Mouse (Mus musculus) adrenal gland (tissue): ENCODE measurements at regions not wholly inside any gene's neighbourhood (a gene's known extent, or its start where the extent isn't known, plus 50 kb on each side); places are given as distances from the start of the nearest gene placed in this dataset.
"Not testable (repeated sequence)": the region's sequence is repeated elsewhere in the genome, so short reads cannot be mapped to it uniquely, and the experiment has no call there.

ENCODE experiments used
- intact Hi-C: fragments of 180-260 bp; cut with DNase I; formaldehyde crosslinking; loops from one replicate; pipeline ENCODE4 v1.15.1; 2025

DNA sequence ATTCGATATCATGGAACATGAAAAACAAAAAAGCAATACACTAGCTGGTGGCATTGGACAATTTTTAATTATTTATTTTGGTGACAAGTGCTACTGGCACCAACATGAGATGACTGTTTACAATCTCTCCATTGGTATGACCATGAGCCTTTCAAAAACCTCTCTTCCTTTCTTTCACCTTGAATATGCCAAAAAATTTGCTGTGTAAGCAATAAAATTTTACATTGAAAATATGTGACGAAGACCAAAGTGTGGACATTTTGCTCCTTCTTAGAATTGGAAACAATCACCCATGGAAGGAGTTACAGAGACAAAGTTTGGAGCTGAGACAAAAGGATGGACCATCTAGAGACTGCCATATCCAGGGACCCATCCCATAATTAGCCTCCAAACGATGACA is 83.4 kb upstream of the Gm49339 start:
- intact Hi-C loops, result not testable (repeated sequence)

DNA sequence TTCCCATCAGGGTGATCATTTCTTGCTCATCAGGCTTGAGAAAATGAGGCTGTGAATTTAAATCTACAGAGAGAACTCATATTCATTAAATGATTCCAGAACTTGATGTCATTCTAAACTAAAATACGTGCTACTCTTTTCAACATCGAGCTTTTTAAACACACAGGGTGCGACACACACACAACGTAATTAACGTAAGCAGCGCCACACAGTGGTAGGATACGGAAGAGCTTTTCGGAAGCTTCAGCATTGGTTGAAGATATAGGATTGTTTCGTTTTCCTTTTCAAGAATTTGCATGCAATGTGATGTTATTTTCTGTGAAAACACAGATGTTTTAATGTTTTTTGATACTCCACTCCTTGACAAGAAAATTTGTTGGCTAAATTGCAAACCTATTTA is 75.3 kb upstream of the Gm49339 start:
- intact Hi-C loops, result loop anchor here (5.0 kb wide), 1 partner anchor 523 kb away; no protein-coding TSS in a partner anchor

DNA sequence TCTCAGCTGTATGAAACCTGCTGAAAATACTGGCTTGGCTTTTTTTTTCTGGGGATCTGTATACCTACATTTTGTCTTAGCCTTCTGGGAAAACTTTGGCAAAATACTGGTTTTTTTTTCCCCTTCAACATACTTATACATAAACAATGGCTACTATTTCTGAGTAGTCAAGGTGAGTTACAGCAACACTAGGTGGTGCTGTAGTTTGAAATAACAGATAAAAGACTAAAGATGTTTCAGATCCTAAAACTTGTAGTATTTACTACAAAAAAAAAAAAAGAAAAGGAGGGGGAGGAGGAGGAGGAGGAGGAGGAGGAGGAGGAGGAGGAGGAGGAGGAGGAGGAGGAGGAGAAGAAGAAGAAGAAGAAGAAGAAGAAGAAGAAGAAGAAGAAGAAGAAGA is 67.6 kb upstream of the Gm49339 start:
- intact Hi-C loops, result no loop called here

DNA sequence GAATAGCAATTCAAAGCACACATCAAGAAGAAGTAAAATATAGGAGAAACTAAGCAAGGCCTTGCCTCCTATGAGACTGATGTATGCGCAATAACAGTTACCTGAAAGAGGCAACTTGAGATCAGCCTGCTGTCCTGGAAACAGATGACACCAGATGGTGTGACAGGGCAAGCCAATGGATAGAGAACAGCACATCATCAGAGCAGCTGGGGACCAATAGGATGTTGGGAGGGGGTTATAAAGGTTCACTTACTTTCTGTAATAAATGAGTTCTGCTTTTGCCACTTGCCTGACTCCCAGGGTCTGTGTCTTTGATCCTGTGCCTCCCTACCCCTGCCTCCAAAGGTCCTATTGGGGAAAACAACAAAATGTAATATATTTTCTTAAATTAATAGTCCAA is 65.9 kb upstream of the Gm49339 start:
- intact Hi-C loops, result no loop called here

DNA sequence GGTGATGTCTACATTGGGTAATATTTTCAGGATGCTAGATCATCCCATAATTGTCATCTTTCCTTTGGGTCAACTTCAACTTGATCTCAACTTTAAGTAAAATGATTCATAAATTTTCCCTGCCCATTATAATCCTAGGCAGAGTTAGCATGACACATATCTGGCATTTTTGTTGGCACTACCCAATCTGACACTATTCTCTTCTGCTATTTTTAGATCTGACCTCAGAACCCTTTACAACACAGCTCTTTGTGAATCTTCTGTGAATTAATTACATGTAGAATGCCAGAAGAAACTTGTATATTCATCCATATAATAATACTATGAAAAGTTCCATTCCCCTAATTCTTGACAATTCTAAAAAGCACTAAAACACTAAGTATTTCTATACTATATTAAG is 63.7 kb upstream of the Gm49339 start:
- intact Hi-C loops, result no loop called here

DNA sequence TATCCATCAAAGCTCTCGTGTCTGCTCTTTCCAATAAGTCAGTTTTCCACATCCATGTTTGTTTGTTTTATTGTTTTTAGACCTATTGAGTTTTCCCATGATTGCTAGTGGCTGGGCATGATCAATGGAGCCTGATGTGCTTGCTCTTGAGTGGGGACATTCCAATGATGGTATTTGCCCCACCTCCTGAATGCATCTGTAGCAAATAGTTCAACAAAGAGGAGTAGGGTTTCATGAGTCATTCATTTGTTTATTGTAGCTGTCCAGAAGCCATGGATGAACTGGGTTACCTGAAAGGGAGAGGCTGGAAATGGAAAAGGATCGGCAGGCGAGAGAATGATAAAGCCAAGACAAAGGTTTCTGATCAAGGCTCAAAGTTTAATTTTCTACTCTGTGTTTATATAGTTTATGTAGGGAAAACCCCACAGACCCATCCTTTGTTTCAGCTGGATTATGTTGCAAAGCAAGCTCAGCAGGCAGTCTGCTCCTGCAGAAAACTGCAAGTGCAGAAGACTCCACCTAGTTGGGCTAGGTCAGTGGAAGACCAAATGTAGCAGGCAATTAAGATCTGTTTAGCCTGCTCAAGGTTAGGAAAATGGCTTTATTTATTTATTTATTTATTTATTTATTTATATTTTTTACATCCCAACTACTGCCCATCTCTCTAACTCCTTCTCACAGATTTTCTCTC is 63.0 kb upstream of the Gm49339 start:
- intact Hi-C loops, result no loop called here

DNA sequence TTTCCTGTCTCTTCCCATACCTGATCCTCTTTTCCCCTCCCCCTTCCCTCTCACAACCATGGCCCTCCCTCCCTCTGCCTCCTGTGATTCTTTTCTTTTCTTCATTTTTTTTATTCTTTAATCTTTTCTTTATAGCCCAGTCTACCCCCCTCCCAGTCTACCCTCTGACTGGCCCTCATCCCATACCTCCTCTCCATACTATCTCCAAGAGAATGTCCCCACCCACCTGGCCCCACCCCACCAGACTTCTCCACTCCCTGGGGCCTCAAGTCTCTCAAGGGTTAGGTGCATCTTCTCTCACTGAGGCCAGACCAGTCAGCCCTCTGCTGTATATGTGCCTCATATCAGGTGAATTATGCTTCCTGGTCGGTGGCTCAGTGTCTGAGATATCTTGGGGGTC is 61.9 kb upstream of the Gm49339 start:
- intact Hi-C loops, result no loop called here

DNA sequence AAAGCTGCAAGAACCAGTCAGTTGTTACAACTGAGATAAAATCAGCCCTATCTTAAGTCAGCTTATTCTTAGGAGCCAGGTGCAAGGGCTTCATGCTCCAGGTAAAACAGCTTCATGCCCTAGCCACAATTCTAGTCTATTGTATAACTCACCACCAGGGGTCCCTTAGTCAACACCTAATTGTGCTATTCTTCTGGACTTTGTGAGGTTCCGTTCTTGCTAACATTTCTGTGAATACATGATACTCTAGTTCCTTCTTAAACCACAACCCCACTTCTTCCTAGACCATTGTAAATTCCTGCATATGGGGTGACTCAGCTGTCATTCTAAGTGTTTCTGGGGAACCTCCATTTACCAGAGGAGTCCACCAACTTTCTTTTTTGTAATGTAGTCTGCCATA is 57.9 kb upstream of the Gm49339 start:
- intact Hi-C loops, result no loop called here
